Mouse (Mus musculus) kidney, embryonic 14.5 days (tissue): ENCODE results near the gene Rpl35. TPM values are rescaled to one million over a fixed set of nuclear protein-coding genes. Genes with fewer than 3 reads are reported as not detected.
"Not testable (repeated sequence)": the region's sequence is repeated elsewhere in the genome, so short reads cannot be mapped to it uniquely, and the experiment has no call there.

Experiments
- ATAC-seq: fragments of 200-750 bp; cut with Nextera tagmentation; 2 replicates; pipeline ENCODE4 v1.8.0; 2017; ENCODE audit warnings: moderate number of reproducible peaks, mild to moderate bottlenecking, moderate TSS enrichment, moderate library complexity; ENCODE audit not compliant: low FRiP score, low TSS enrichment
- H3K27ac ChIP-seq: fragments of 300-500 bp; sonication (generic); 2 replicates; pipeline ENCODE4 v1.5.1; 2014; ENCODE audit warnings: low read depth, mild to moderate bottlenecking, low read length, moderate library complexity, mixed read lengths
- H3K27me3 ChIP-seq: fragments of 300-500 bp; sonication (generic); 2 replicates; pipeline ENCODE4 v1.6.1; 2014; ENCODE audit warnings: mild to moderate bottlenecking, low read length; ENCODE audit not compliant: control insufficient read depth, insufficient read depth
- H3K36me3 ChIP-seq: fragments of 300-500 bp; sonication (generic); 2 replicates; pipeline ENCODE4 v1.6.1; 2014; ENCODE audit warnings: low read length, mixed read lengths; ENCODE audit not compliant: control insufficient read depth, insufficient read depth
- H3K4me1 ChIP-seq: fragments of 300-500 bp; sonication (generic); 2 replicates; pipeline ENCODE4 v1.6.1; 2014; ENCODE audit warnings: low read length, mixed read lengths; ENCODE audit not compliant: control insufficient read depth, insufficient read depth
- H3K4me2 ChIP-seq: fragments of 300-500 bp; sonication (generic); replicated peaks from 2 replicates; pipeline ENCODE4 v1.6.1; 2014; ENCODE audit warnings: low read depth, mild to moderate bottlenecking, low read length
- H3K4me3 ChIP-seq: fragments of 300-500 bp; sonication (generic); 2 replicates; pipeline ENCODE4 v1.5.1; 2014; ENCODE audit warnings: mild to moderate bottlenecking, low read length
- H3K9ac ChIP-seq: fragments of 300-500 bp; sonication (generic); 2 replicates; pipeline ENCODE4 v1.6.1; 2014; ENCODE audit warnings: low read depth, mild to moderate bottlenecking, low read length, moderate library complexity
- H3K9me3 ChIP-seq: fragments of 300-500 bp; sonication (generic); 2 replicates; pipeline ENCODE4 v1.6.1; 2016; ENCODE audit warnings: low read length; ENCODE audit not compliant: control insufficient read depth
- WGBS: fragments of 180-500 bp; shearing (Covaris S2); extraction: QIAGEN DNeasy Blood & Tissue Kit; methylation state at CpG from one replicate; pipeline ENCODE4 v1.1.7; 2014; 5-methylcytosine and 5-hydroxymethylcytosine counted together
- polyA plus RNA-seq: library from polyadenylated mRNA; unstranded; fragments of >200 nt; fragmentation: Nextera tagmentation; extraction: Ambion mirVana; gene quantifications from 2 replicates; pipeline ENCODE4 v1.2.1, GENCODE M21; 2014

Gene Rpl35
- polyA plus RNA-seq, 1 experiment from 2014 or later: 1,034 TPM

DNA sequence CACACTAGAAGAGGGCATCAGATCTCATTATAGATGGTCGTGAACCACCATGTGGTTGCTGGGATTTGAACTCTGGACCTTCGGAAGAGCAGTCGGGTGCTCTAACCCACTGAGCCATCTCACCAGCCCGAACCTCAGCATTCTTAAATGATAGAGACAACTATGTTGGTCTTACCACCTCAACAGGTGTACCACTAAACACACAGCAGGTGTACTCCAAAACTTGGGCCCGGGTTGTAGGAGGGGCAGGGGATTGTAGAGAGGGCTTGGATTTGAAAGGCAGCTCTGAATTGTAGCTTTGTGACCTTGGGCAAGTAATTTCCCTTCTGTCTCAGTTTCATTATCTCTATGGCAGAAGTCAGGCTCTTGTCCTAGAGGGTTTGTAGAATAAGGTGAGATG is 4.7 kb upstream of the Rpl35 start:
- Histone ChIP-seq H3K36me3 (peaks cover 29% of the 10 kb centered on the region), H3K4me1 (peaks cover 17% of the 10 kb centered on the region)
- H3K9me3 ChIP-seq, H3K27me3 ChIP-seq, H3K27ac ChIP-seq, H3K4me2 ChIP-seq, H3K9ac ChIP-seq, H3K4me3 ChIP-seq, ATAC-seq: not testable (repeated sequence)
- WGBS: 95% methylated on average over 4 of the region's 5 CpGs

DNA sequence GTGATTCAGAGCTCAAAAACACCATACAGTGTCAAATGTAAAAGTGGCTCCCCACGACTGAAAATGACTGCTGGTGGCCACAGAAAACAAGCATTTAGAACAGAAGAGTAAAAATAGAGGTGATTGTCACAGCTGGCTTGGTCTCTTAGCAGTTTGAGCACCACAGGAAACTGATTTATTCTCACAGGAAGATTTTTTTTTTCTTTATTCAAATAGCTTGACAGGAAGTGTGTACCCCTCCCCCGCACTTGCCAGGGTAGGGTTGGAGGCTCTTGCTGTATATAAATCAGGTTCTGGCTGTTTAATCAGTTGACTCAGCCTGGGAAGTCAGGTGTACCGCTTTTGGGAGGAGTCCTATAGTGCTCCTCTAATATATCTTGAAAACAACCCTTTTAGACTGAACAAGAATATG is 3.5 kb upstream of the Rpl35 start:
- Histone ChIP-seq H3K4me1 (peaks cover 17% of the 10 kb centered on the region), H3K27ac (peak overlapping the region; percentile 81; the same call in 1 of the 2 replicates), H3K4me3 (peak overlapping the region; percentile 73), H3K9me3 (no peaks in the 10 kb centered on the region), H3K9ac (peak overlapping the region; percentile 72), H3K4me2 (peak overlapping the region; percentile 71), H3K36me3 (peaks cover 17% of the 10 kb centered on the region), H3K27me3 (no peaks in the 10 kb centered on the region)
- WGBS: 4% methylated on average over 3 of the region's 3 CpGs
- ATAC-seq: no peak

DNA sequence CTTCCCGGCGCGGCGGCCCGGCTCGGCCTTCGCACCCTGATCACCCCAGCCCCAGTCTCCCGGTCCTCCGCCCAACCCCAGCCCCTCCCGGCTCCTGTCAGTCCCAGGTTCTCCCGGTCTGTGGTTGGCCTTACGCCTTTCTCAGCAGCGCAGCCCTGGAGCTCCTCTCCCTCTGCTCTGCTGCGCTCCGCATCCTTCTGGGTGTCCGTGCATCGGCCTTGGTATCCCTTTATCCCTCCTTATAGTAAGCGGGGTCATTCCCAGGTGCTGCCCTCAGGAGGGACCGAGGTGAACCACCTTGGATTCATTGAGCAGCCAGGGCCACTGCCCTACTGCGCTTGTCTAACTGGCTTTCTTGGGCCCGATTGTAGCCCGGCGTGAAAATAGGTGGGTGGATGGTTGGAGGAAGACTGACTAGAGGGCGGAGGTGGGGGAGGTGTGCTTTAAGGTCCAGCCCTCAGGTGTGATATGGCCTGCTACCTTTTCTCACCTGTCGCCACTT is 3.0 kb upstream of the Rpl35 start:
- Histone ChIP-seq H3K4me1 (peaks cover 23% of the 10 kb centered on the region), H3K9me3 (no peaks in the 10 kb centered on the region), H3K9ac (peak overlapping the region; percentile 72), H3K4me3 (peak overlapping the region; percentile 73), H3K36me3 (peaks cover 17% of the 10 kb centered on the region), H3K27ac (peak overlapping the region; percentile 81), H3K27me3 (no peaks in the 10 kb centered on the region), H3K4me2 (peak overlapping the region; percentile 71)
- WGBS: under 1% methylated on average over 18 of the region's 25 CpGs
- ATAC-seq: peak; percentile 55

DNA sequence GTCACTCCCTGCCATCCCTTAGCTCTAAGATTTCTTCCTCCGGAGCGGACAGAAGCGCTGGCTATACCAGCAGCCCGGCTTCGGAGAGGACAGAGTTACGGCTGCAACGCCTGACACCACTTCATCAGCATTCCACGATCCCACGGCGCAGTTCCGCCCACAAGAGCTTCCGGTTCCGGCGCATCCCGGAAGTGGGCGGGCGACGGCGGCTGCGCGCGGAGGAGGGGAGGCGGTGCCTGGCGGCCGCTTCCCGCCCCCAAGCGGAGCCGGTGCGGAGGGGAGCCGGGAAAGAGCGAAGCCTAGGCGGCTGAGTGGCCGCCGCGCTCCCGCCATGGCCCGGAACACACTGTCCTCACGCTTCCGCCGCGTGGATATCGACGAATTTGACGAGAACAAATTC is 2.4 kb upstream of the Rpl35 start:
- Histone ChIP-seq H3K4me2 (peak overlapping the region; percentile 71), H3K4me3 (peak overlapping the region; percentile 73), H3K9me3 (no peaks in the 10 kb centered on the region), H3K9ac (peak overlapping the region; percentile 72), H3K4me1 (peaks cover 28% of the 10 kb centered on the region), H3K36me3 (peaks cover 17% of the 10 kb centered on the region), H3K27me3 (no peaks in the 10 kb centered on the region), H3K27ac (peak overlapping the region; percentile 81)
- peak; percentile 86 for ATAC-seq
- under 1% methylated on average over 41 of the region's 44 CpGs for WGBS

DNA sequence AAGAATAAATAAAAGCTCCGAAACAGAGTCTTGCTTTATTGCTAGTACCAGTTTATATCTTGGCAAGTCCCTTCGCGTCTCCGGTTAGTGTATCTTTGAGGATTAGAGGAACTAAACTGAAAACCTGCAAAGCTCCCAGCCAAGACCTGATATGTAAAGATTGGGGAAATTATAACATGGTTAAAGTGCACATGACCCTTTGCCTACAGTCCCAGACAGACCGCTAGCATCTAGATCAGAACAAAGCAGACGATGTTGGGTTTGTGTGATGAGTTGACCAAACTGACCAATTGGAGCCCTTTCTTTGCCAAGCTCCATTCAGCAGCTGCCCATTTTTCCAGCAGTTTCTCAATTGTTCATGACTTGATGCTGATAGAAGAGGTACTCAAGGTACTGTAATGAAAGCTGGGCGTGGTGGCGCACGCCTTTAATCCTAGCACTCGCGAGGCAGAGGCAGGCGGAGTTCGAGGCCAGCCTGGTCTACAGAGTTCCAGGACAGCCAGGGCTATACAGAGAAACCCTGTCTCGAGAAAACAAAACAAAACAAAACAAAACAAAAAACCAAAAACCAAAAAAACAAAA is 816 bp upstream of the Rpl35 start:
- H3K9ac ChIP-seq: no peak overlapping the region

DNA sequence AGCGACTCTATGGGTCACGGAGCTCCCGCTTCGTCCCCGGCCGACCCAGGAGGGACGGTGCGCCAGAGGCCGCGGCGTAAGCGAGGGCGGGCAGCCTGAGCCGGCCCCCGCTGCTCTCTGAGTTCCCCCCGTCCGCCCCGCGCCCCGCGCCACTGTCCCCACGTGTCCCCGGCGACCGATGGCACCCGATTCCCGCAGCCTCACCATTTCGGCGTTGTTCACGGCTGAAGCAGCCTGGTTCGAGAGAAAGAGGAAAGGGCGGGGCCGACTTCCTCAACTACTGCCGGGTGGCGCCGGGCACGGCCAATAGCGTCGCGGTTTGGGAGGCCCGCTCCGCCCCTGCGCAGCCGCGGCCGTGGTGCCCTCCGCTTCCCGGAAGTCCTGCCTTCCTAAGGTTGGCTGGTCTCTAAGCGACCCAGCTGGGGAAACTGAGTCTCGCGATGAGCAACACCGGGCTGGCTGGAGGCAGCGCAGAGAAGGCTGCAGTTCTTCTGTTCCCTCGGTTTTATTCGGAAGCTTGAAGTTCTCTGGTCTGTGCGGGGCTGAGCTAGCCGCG is 466 bp downstream of the Rpl35 start, which contains the start of gene Arpc5l:
Arpc5l (plus strand) TSS at position 469 of the 556 bp plus-strand sequence.
- H3K27me3 ChIP-seq: no peaks in the 10 kb centered on the region
- under 1% methylated on average over 54 of the region's 58 CpGs for WGBS

More for the DNA sequence above, 816 bp upstream of the Rpl35 start:
- ATAC-seq: no peak
- H3K9me3 ChIP-seq: no peaks in the 10 kb centered on the region
- peaks cover 27% of the 10 kb centered on the region for H3K36me3 ChIP-seq
- no peaks in the 10 kb centered on the region for H3K27me3 ChIP-seq
- H3K4me3 ChIP-seq: peak overlapping the region; percentile 91; the same call in 1 of the 2 replicates
- H3K4me1 ChIP-seq: peaks cover 31% of the 10 kb centered on the region
- no peak overlapping the region for H3K27ac ChIP-seq
- H3K4me2 ChIP-seq: peak overlapping the region; percentile 97
- 88% methylated on average over 14 of the region's 14 CpGs for WGBS

DNA sequence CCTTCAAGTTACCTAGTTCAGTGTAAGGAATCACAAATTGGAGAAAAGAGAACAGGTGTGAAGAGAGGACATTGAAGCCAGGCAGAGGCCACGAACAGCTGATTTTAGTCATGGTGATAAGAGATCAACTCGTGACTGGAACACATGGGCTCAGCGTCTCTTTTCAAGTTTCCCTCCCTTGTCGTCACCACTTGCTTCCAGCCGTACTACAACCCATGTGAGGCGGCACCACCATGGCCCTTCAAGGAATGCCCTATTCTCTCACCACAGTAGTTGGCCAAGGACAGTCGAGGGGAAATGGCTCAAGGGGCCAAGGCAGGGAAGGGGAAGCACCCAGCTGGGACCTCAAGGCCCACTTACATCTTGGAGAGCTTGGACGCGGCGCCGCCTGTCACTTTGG is 1.1 kb downstream of the Rpl35 start:
- WGBS: 1% methylated on average over 11 of the region's 11 CpGs
- Histone ChIP-seq H3K4me3 (peak overlapping the region; percentile 91), H3K4me1 (peaks cover 28% of the 10 kb centered on the region), H3K27me3 (no peaks in the 10 kb centered on the region), H3K4me2 (peak overlapping the region; percentile 97), H3K27ac (peak overlapping the region; percentile 69), H3K9me3 (no peaks in the 10 kb centered on the region), H3K9ac (peak overlapping the region; percentile 93), H3K36me3 (peaks cover 46% of the 10 kb centered on the region)
- ATAC-seq: no peak

More for the DNA sequence above, 466 bp downstream of the Rpl35 start, which contains the start of gene Arpc5l:
- Histone ChIP-seq H3K9ac (peak within 1 kb of the TSS; percentile 93), H3K27ac (peak within 1 kb of the TSS; percentile 69), H3K9me3 (no peaks in the 10 kb centered on the region), H3K4me1 (peaks cover 31% of the 10 kb centered on the region), H3K36me3 (peaks cover 40% of the 10 kb centered on the region), H3K4me2 (peak within 1 kb of the TSS; percentile 97), H3K4me3 (peak within 1 kb of the TSS; percentile 91)
- peak; percentile 84 for ATAC-seq

DNA sequence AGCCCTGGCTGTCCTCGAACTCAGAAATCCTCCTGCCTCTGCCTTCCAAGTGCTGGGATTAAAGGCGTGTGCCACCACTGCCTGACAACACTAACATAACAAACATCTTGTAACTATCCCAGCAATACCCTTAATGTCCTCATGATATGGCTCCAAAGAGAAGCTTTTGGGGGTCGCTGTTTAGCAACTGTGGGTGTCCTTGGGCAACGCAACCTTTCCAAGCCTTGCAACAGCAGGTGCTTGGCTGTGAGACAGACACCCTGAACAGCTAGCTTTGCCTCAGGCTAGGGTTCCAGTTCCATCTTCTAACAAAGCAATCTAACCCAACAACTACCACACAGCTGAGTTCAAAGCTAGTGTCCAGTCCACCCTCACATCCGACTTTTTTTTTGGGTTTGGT is 1.9 kb downstream of the Rpl35 start:
- H3K9ac ChIP-seq: peak overlapping the region; percentile 93
- no peaks in the 10 kb centered on the region for H3K27me3 ChIP-seq
- peaks cover 24% of the 10 kb centered on the region for H3K4me1 ChIP-seq
- H3K9me3 ChIP-seq: no peaks in the 10 kb centered on the region
- H3K4me2 ChIP-seq: peak overlapping the region; percentile 97
- 73% methylated on average over 5 of the region's 5 CpGs for WGBS
- H3K27ac ChIP-seq: no peak overlapping the region
- ATAC-seq: no peak
- H3K36me3 ChIP-seq: peaks cover 46% of the 10 kb centered on the region
- H3K4me3 ChIP-seq: peak overlapping the region; percentile 91

DNA sequence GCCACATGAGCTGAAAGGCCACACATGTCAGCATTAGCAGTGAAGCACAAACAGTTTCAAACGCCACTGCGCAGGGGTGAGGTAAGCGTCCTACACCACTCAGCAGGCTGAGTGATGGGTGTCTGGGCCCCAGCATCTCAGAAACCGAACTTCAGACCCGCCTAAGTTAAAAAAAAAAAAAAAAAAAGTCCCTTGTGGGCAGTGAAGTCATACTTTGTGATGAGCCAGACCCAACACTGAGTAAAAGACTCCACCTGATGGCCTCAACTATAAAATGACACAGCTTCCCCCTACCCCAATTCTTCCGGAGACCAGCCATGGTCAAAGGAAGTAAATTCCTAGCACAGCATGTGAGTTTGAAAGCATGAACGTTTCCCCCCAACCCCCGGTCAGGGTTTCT is 2.3 kb downstream of the Rpl35 start:
- no peak for ATAC-seq
- peak overlapping the region; percentile 97 for H3K4me2 ChIP-seq
- 59% methylated on average over 8 of the region's 8 CpGs for WGBS
- H3K9ac ChIP-seq: peak overlapping the region; percentile 93; the same call in 1 of the 2 replicates
- H3K4me1 ChIP-seq: peaks cover 24% of the 10 kb centered on the region
- H3K27me3 ChIP-seq: no peaks in the 10 kb centered on the region
- H3K36me3 ChIP-seq: peaks cover 46% of the 10 kb centered on the region
- peak overlapping the region; percentile 91 for H3K4me3 ChIP-seq
- no peak overlapping the region for H3K27ac ChIP-seq
- no peaks in the 10 kb centered on the region for H3K9me3 ChIP-seq
